17 mouse cellular contexts compared by ENCODE assay signal in genomic region chr19:58886467-58886866, GRCm38 (mm10). TPM values are rescaled to one million over a fixed set of nuclear protein-coding genes. Genes with fewer than 3 reads are reported as not detected.
A peak's percentile ranks its signal among the peaks of the same experiment; 100 is the strongest.
DNase-seq lines count a peak whose midpoint lies in the region; ATAC-seq and TF ChIP-seq lines count a peak whose summit lies in the region.
"Had no signal": no experiment of that assay in that cellular context is flagged by ENCODE, and none has a peak within 500 bp of the region (broad histone marks: within the 10 kb centered on the region; RNA-seq: fewer than 3 reads in every experiment).

No protein-coding gene starts in this region.

- H3K9ac ChIP-seq in liver, adult 2 months (ENCODE audit: low read depth, low read length) = no peak overlapping the region
- H3K9ac ChIP-seq in liver, embryonic 12.5 days = no peak overlapping the region
- H3K9ac ChIP-seq: limb, embryonic 13.5 days; neural tube, embryonic 15.5 days; stomach, embryonic 15.5 days had no signal

- H3K4me2 ChIP-seq in liver, embryonic 12.5 days = no peak overlapping the region
- H3K4me2 ChIP-seq: limb, embryonic 13.5 days; neural tube, embryonic 15.5 days; stomach, embryonic 15.5 days had no signal

- DNase-seq in cerebellum, postnatal 25 days = peak; percentile 20 to 38
- no peak for DNase-seq in cerebellum, adult 11 months
- DNase-seq in liver, adult 2 months (ENCODE audit: extremely low read depth, low read depth, low spot score) = no peak
- peak; percentile 33 for DNase-seq in A20 (ENCODE audit: low read depth, low spot score)
- DNase-seq in retina, postnatal 1 day = no peak
- DNase-seq in urinary bladder, postnatal 14 days (ENCODE audit: low spot score) = no peak
- DNase-seq: adrenal gland, adult 8-10 months; cerebellum, adult 11-12 months; right cerebral cortex, postnatal 14 days had no signal

- ATAC-seq in liver, embryonic 12.5 days = no peak

- peak; percentile 17; the same call in 1 of the 2 replicates for TF ChIP-seq CTCF in liver, adult 2 months (IDR thresholded peaks at IDR 0.05; ENCODE audit: low read depth, low read length)
- TF ChIP-seq CTCF in bone marrow, adult 2 months (IDR thresholded peaks at IDR 0.05; ENCODE audit: control insufficient read depth, insufficient read depth, low read length) = peak; percentile 27; the same call in 1 of the 2 replicates

- H3K27me3 ChIP-seq in liver, adult 2 months (ENCODE audit: control insufficient read depth, insufficient read depth, low read length) = no peaks in the 10 kb centered on the region
- no peaks in the 10 kb centered on the region for H3K27me3 ChIP-seq in liver, embryonic 12.5 days (replicated peaks)
- H3K27me3 ChIP-seq: limb, embryonic 13.5 days; neural tube, embryonic 15.5 days; stomach, embryonic 15.5 days had no signal

- TF ChIP-seq POLR2A in liver, adult 2 months (IDR thresholded peaks at IDR 0.05; ENCODE audit: extremely low read depth, insufficient read depth, low read length) = no peak
- no peak for TF ChIP-seq POLR2A in bone marrow, adult 2 months (IDR thresholded peaks at IDR 0.05; ENCODE audit: borderline replicate concordance, control insufficient read depth, low read depth, low read length)

- no peaks in the 10 kb centered on the region for H3K79me2 ChIP-seq in liver, adult 2 months (ENCODE audit: control insufficient read depth, insufficient read depth, low read length)

- H3K4me3 ChIP-seq in liver, adult 2 months (ENCODE audit: insufficient read depth, low read depth, low read length) = no peak overlapping the region
- no peak overlapping the region for H3K4me3 ChIP-seq in liver, embryonic 12.5 days
- H3K4me3 ChIP-seq in bone marrow, adult 2 months (replicated peaks; ENCODE audit: control insufficient read depth, low read depth, low read length) = no peak overlapping the region
- H3K4me3 ChIP-seq: limb, embryonic 13.5 days; neural tube, embryonic 15.5 days; stomach, embryonic 15.5 days had no signal

- H3K9me3 ChIP-seq in liver, embryonic 12.5 days (replicated peaks) = no peaks in the 10 kb centered on the region
- H3K9me3 ChIP-seq: limb, embryonic 13.5 days; neural tube, embryonic 15.5 days; stomach, embryonic 15.5 days had no signal

- H3K4me1 ChIP-seq in liver, adult 2 months (ENCODE audit: control insufficient read depth, insufficient read depth, low read length) = no peaks in the 10 kb centered on the region
- no peaks in the 10 kb centered on the region for H3K4me1 ChIP-seq in liver, embryonic 12.5 days
- H3K4me1 ChIP-seq in bone marrow, adult 2 months (ENCODE audit: control insufficient read depth, insufficient read depth, low read length) = no peaks in the 10 kb centered on the region
- H3K4me1 ChIP-seq: stomach, embryonic 15.5 days had no signal

- no peaks in the 10 kb centered on the region for H3K36me3 ChIP-seq in liver, adult 2 months (ENCODE audit: control insufficient read depth, insufficient read depth, low read length)
- H3K36me3 ChIP-seq in liver, embryonic 12.5 days = no peaks in the 10 kb centered on the region
- H3K36me3 ChIP-seq: limb, embryonic 13.5 days; neural tube, embryonic 15.5 days; stomach, embryonic 15.5 days had no signal

- WGBS in liver, adult 2 months = 66% methylated on average over 7 of the region's 7 CpGs
- 47% methylated on average over 7 of the region's 7 CpGs for WGBS in liver, embryonic 12.5 days (ENCODE audit: insufficient replicate concordance)
- WGBS in bone marrow, adult 2 months = 57% methylated on average over 7 of the region's 7 CpGs

- H3K27ac ChIP-seq in liver, adult 2 months (replicated peaks; ENCODE audit: insufficient read depth, low read depth, low read length) = no peak overlapping the region
- H3K27ac ChIP-seq in liver, embryonic 12.5 days = no peak overlapping the region
- H3K27ac ChIP-seq in bone marrow, adult 2 months (ENCODE audit: control insufficient read depth, insufficient read depth, low read depth, low read length, poor library complexity) = no peak overlapping the region
- H3K27ac ChIP-seq: limb, embryonic 13.5 days; macrophage; neural tube, embryonic 15.5 days; stomach, embryonic 15.5 days had no signal

RNA-seq across cellular contexts. Expression of gene Eno4, which starts 56.8 kb away (rescaled TPM):
- not detected in 2 replicates for total RNA-seq in liver, adult 2 months (2014; rRNA removed)
- polyA plus RNA-seq in liver, adult 2 months (2012; rRNA removed) = 0.05 TPM in 1 of 2 replicates, not detected in the other
- 0.10 and 0.12 TPM in 2 replicates for polyA plus RNA-seq in liver, embryonic 12.5 days (2016; fragmentation: Nextera tagmentation; extraction: Ambion mirVana)
- not detected in 2 replicates for polyA plus RNA-seq in bone marrow, adult 2 months (2011; ENCODE audit: insufficient read depth, insufficient read length, low replicate concordance, missing spikeins)
- total RNA-seq: granulocyte monocyte progenitor cell, adult 5-6 weeks; monocyte, adult 5-6 weeks had no signal
- polyA plus RNA-seq: macrophage had no signal

RNA-seq across cellular contexts. Expression of gene Hspa12a, which starts 57.0 kb away (rescaled TPM):
- total RNA-seq in liver, adult 2 months (2014; rRNA removed) = 1.0 and 1.1 TPM in 2 replicates
- 0.93 and 1.1 TPM in 2 replicates for polyA plus RNA-seq in liver, adult 2 months (2012; rRNA removed)
- polyA plus RNA-seq in liver, embryonic 12.5 days (2016; fragmentation: Nextera tagmentation; extraction: Ambion mirVana) = 1.2 and 1.3 TPM in 2 replicates
- 0.92 and 2.3 TPM in 2 replicates for polyA plus RNA-seq in bone marrow, adult 2 months (2011; ENCODE audit: insufficient read depth, insufficient read length, low replicate concordance, missing spikeins)
- polyA plus RNA-seq: macrophage had no signal

Comparison
In these comparisons a context has a peak if more than half of its experiments do, and no peak if none do; other contexts are left out.
1. DNase-seq: peak in cerebellum, postnatal 25 days (2 of 2) and A20 (single experiment); none in cerebellum, adult 11 months (single experiment), liver, adult 2 months (single experiment), retina, postnatal 1 day (single experiment) and urinary bladder, postnatal 14 days (single experiment).